Mouse (Mus musculus) cortical plate, adult 2 months (tissue): ENCODE results near the gene Gm10318.
A peak's percentile ranks its signal among the peaks of the same experiment; 100 is the strongest.

Experiments used
- CTCF ChIP-seq: fragments of 200-500 bp; IDR thresholded peaks from 2 replicates; pipeline ENCODE4 v1.5.1; 2011; ENCODE audit warnings: mild to moderate bottlenecking, control low read depth, low read length; ENCODE audit not compliant: insufficient read depth; ENCODE audit errors: extremely low read depth
- POLR2A ChIP-seq: fragments of 200-500 bp; IDR thresholded peaks from 2 replicates; pipeline ENCODE4 v1.6.1; 2011; ENCODE audit warnings: mild to moderate bottlenecking, low read length, control low read depth; ENCODE audit not compliant: insufficient read depth; ENCODE audit errors: extremely low read depth

- no peak for TF ChIP-seq POLR2A
- TF ChIP-seq CTCF = peak; percentile 60
These were observed 37.1 kb upstream of the Gm10318 start for GRCm38 (mm10) chr10:77815514-77815913.
